Mouse (Mus musculus) kidney, adult 2 months (tissue): ENCODE measurements around the gene Pxn. TPM values are rescaled to one million over a fixed set of nuclear protein-coding genes. Genes with fewer than 3 reads are reported as not detected.

Source experiments
- DNase-seq: peaks from one replicate; pipeline ENCODE4 v3.0.0; 2021
- H3K27ac ChIP-seq: fragments of 200-500 bp; 2 replicates; pipeline ENCODE4 v1.5.1; 2012; ENCODE audit warnings: low read depth, low read length, control low read depth, inconsistent platforms; ENCODE audit not compliant: insufficient read depth
- H3K27me3 ChIP-seq: fragments of 200-500 bp; replicated peaks from 2 replicates; pipeline ENCODE4 v1.6.1; 2012; ENCODE audit warnings: mild to moderate bottlenecking, moderate library complexity, low read length, inconsistent platforms; ENCODE audit not compliant: control insufficient read depth, insufficient read depth
- H3K36me3 ChIP-seq: fragments of 200-500 bp; 2 replicates; pipeline ENCODE4 v1.6.1; 2012; ENCODE audit warnings: mild to moderate bottlenecking, moderate library complexity, low read length, inconsistent platforms; ENCODE audit not compliant: control insufficient read depth, insufficient read depth
- H3K4me1 ChIP-seq: fragments of 200-500 bp; 2 replicates; pipeline ENCODE4 v1.6.1; 2011; ENCODE audit warnings: low read length; ENCODE audit not compliant: control insufficient read depth, insufficient read depth
- H3K4me3 ChIP-seq: fragments of 200-500 bp; 2 replicates; pipeline ENCODE4 v1.5.1; 2011; ENCODE audit warnings: mild to moderate bottlenecking, low read depth, low read length, control low read depth; ENCODE audit not compliant: insufficient read depth
- CTCF ChIP-seq: fragments of 200-500 bp; conservative IDR thresholded peaks from 2 replicates; pipeline ENCODE4 v1.5.1; 2011; ENCODE audit warnings: low read depth, mild to moderate bottlenecking, control low read depth, low read length, moderate library complexity, mixed read lengths; ENCODE audit not compliant: insufficient read depth, insufficient read length
- POLR2A ChIP-seq: fragments of 200-500 bp; IDR thresholded peaks from one replicate; pipeline ENCODE4 v1.6.1; 2011; ENCODE audit warnings: low read depth, low read length, control low read depth
- WGBS: fragments of 180-500 bp; shearing (Covaris S2); methylation state at CpG from one replicate; pipeline ENCODE4 v1.1.7; 2018; 5-methylcytosine and 5-hydroxymethylcytosine counted together
- polyA plus RNA-seq: library from polyadenylated mRNA; depleted of rRNA; stranded (reverse); fragments of >200 nt; gene quantifications from 2 replicates; pipeline ENCODE4 v1.2.3, GENCODE M21; 2012

Gene Pxn
- polyA plus RNA-seq, 1 experiment: 101 TPM

DNA sequence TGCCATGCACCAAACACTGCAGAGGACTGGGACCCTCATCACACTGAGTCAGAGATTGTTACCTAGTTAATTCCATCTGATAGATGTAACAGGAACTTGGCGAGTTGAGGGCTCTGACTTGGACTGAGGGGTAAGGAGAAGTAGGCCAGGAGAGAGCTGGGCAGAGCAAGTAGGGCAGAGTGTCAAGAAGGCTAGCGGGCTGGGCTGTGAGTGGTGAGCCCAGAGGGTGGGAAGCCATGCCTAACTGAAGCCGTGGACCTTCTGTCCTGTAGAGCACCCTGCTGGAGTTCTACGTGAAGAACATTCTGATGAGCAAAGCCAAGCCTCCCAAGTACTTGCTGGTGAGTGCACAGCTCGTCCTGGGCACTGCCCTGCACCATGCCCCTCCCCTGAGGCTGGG, 72.9 kb downstream of the Pxn start:
- no peaks in the 10 kb centered on the region for H3K27me3 ChIP-seq
- H3K27ac ChIP-seq: no peak overlapping the region
- WGBS: 59% methylated on average over 5 of the region's 5 CpGs
- DNase-seq: no peak
- H3K4me1 ChIP-seq: peaks cover 6% of the 10 kb centered on the region; the same call in 1 of the 2 replicates
- peaks cover 9% of the 10 kb centered on the region for H3K36me3 ChIP-seq
- H3K4me3 ChIP-seq: no peak overlapping the region
- no peak for TF ChIP-seq POLR2A
- no peak for TF ChIP-seq CTCF

DNA sequence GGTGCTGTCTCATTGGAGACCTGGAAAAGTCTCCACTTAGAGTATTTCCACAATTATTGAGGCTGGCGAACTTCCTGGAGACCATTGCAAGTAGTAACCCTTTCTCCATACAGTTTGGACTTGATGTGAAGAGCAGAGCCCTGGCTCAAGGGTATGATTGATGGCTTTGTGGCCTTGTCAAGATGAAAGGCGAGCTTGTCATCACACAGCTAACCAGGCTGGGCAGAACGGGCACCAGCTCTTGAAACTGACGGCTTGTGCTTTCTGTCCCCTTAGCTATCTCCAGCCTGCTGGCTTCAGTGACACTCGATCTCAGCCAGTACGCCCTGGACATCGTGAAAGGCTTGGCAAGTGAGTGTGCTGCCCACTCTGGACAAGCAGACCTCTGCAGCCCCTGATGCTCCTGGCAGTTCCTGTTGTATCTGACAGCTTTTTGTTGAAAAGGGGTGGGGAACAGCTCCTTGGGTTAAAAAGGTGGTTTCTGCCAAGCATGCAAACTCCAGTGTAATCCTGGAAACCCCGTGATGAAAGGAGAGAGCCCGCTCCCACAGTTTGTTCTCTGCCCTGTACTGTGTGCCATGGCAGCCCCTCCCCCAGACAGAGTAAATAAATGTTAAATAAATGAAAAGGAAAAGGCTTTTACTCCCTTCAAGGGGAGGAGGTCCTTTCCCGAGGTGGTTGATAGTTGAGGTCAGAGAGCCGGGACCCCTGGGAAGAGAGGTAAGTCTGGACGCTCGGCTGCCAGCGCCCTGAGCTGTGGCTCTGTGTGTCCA, 73.9 kb downstream of the Pxn start:
- WGBS: 82% methylated on average over 14 of the region's 14 CpGs
- TF ChIP-seq POLR2A (no peak), CTCF (no peak)
- DNase-seq: no peak
- no peak overlapping the region for H3K27ac ChIP-seq
- no peaks in the 10 kb centered on the region for H3K27me3 ChIP-seq
- H3K36me3 ChIP-seq: peaks cover 9% of the 10 kb centered on the region
- H3K4me1 ChIP-seq: peaks cover 4% of the 10 kb centered on the region; the same call in 1 of the 2 replicates
- H3K4me3 ChIP-seq: no peak overlapping the region

- Histone ChIP-seq H3K4me3 (no peak overlapping the region), H3K4me1 (peaks cover 7% of the 10 kb centered on the region; the same call in 1 of the 2 replicates), H3K27ac (no peak overlapping the region), H3K36me3 (peaks cover 9% of the 10 kb centered on the region), H3K27me3 (no peaks in the 10 kb centered on the region)
- WGBS: 90% methylated on average over 9 of the region's 9 CpGs
- no peak for DNase-seq
- TF ChIP-seq CTCF (no peak), POLR2A (no peak)
Observed at GRCm38 (mm10) chr5:115581662-115582061, 75.2 kb downstream of the Pxn start.

GRCm38 (mm10) chr5:115585616-115586015, 79.1 kb downstream of the Pxn start:
- TF ChIP-seq CTCF: no peak
- TF ChIP-seq POLR2A: no peak
- DNase-seq: peak; percentile 86
- no peak overlapping the region for H3K4me3 ChIP-seq
- H3K4me1 ChIP-seq: peaks cover 7% of the 10 kb centered on the region; the same call in 1 of the 2 replicates
- H3K36me3 ChIP-seq: peaks cover 11% of the 10 kb centered on the region
- no peaks in the 10 kb centered on the region for H3K27me3 ChIP-seq
- 0 out of 2 replicates have a peak overlapping the region, but pooled peaks have one; percentile 14 for H3K27ac ChIP-seq
- WGBS: 60% methylated on average over 12 of the region's 12 CpGs

DNA sequence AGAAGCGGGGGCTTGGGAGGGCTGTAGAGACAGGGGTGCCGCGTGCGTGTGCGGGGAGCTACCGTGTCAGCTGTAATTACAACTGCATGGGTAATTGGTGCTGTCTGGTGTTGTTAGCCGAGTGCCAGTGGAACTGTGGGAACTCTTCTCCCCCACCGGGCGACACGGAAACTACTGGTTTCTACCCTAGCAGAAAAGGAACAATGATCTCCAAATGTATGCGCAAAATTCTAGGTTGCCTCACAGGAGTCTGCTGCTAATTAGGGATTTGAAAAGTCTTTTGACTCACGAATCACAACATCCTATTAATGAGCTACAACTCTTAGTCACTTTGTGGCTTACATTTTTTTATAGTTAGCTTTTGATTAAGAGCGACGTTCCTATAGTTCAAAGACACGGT, 79.7 kb downstream of the Pxn start:
- 86% methylated on average over 15 of the region's 15 CpGs for WGBS
- no peaks in the 10 kb centered on the region for H3K27me3 ChIP-seq
- 0 out of 2 replicates have a peak overlapping the region, but pooled peaks have one; percentile 14 for H3K27ac ChIP-seq
- peaks cover 7% of the 10 kb centered on the region; the same call in 1 of the 2 replicates for H3K4me1 ChIP-seq
- H3K4me3 ChIP-seq: no peak overlapping the region
- TF ChIP-seq CTCF: no peak
- TF ChIP-seq POLR2A: no peak
- H3K36me3 ChIP-seq: peaks cover 10% of the 10 kb centered on the region
- no peak for DNase-seq

DNA sequence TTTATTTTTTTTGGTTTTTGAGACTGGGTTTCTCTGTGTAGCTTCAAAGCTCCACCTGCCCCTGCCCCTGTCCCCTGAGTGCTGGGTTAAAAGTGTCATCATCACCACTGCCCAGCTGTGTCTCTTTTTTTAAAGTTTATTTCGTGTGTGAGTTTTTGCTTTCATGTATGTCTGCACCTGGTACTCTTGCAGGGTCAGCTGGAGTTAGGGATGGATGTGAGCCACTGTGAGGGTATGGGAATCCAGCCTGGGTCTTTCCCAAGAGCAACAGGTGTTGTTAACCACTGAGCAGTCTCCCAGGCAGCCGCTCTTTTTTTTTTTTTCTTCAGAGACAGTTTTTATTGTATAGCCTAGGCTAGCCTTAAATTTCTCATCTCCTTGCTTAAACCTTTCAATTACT, 80.3 kb downstream of the Pxn start:
- TF ChIP-seq POLR2A: no peak
- TF ChIP-seq CTCF: no peak
- WGBS: 94% methylated on average over 2 of the region's 2 CpGs
- Histone ChIP-seq H3K27ac (no peak overlapping the region), H3K27me3 (no peaks in the 10 kb centered on the region), H3K4me3 (no peak overlapping the region), H3K36me3 (peaks cover 9% of the 10 kb centered on the region), H3K4me1 (peaks cover 7% of the 10 kb centered on the region; the same call in 1 of the 2 replicates)
- no peak for DNase-seq

GRCm38 (mm10) chr5:115591028-115591427, 84.6 kb downstream of the Pxn start:
- H3K36me3 ChIP-seq: peaks cover 9% of the 10 kb centered on the region
- WGBS: 68% methylated on average over 11 of the region's 11 CpGs
- TF ChIP-seq POLR2A: no peak
- TF ChIP-seq CTCF: 0 out of 2 replicates have a peak, but pooled peaks have one; percentile 9
- H3K27ac ChIP-seq: no peak overlapping the region
- no peaks in the 10 kb centered on the region for H3K27me3 ChIP-seq
- DNase-seq: peak; percentile 28
- peaks cover under 1% of the 10 kb centered on the region; the same call in 1 of the 2 replicates for H3K4me1 ChIP-seq
- no peak overlapping the region for H3K4me3 ChIP-seq

DNA sequence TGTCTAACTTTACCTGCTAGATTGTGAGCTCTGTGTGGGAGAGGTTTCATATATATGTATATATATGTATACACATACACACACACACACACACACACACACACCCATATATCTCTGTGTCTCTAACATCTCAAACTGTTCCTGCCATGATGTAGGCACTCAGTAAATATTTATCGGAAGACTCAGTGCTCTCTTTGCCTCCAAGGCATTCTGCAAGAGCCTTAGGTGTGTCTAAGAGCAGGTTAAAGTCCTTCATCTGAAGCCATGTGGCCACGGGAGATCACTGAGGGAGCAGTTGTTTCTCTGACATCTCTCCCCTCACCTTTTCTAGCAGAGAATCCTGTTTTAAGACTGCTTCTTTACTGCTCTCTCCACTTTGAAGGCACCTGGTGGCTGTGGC, 85.0 kb downstream of the Pxn start:
- DNase-seq: no peak
- peaks cover 9% of the 10 kb centered on the region for H3K36me3 ChIP-seq
- WGBS: 61% methylated on average over 2 of the region's 2 CpGs

More for the DNA sequence above, 85.0 kb downstream of the Pxn start:
- Histone ChIP-seq H3K27ac (no peak overlapping the region), H3K27me3 (no peaks in the 10 kb centered on the region), H3K4me3 (no peak overlapping the region), H3K4me1 (no peaks in the 10 kb centered on the region)
- TF ChIP-seq CTCF (no peak), POLR2A (no peak)
